Mouse (Mus musculus) lung, postnatal 4 days (tissue): ENCODE results near the gene Tmem29.
"Not testable (repeated sequence)": the region's sequence is repeated elsewhere in the genome, so short reads cannot be mapped to it uniquely, and the experiment has no call there.

Experiments
- DNase-seq, 2 experiments: peaks; one replicate each; pipeline ENCODE4 v3.0.0; 2021

The Tmem29 gene

GRCm38 (mm10) chrX:150458766-150459350 lies at the start of gene Tmem29:
Tmem29 (minus strand) TSS chrX:150459154.
- DNase-seq, result peak; percentile 91 to 92

- no peak for DNase-seq
These were observed 49.7 kb upstream of the Tmem29 start for GRCm38 (mm10) chrX:150508696-150509095.

GRCm38 (mm10) chrX:150487811-150488210 lies 28.9 kb upstream of the Tmem29 start:
- DNase-seq, result not testable (repeated sequence)

GRCm38 (mm10) chrX:150486314-150487030 lies 27.5 kb upstream of the Tmem29 start:
- not testable (repeated sequence) for DNase-seq

GRCm38 (mm10) chrX:150477854-150478780 lies 19.2 kb upstream of the Tmem29 start:
- DNase-seq, result peak; percentile 87 to 88

GRCm38 (mm10) chrX:150471416-150471815 lies 12.5 kb upstream of the Tmem29 start:
- DNase-seq, result no peak

- DNase-seq, result no peak
These were observed 9.3 kb upstream of the Tmem29 start for GRCm38 (mm10) chrX:150468266-150468665.

GRCm38 (mm10) chrX:150466817-150467216 lies 7.9 kb upstream of the Tmem29 start:
- not testable (repeated sequence) for DNase-seq

GRCm38 (mm10) chrX:150460143-150460542 lies 1.2 kb upstream of the Tmem29 start:
- DNase-seq, result no peak

- DNase-seq, result peak; percentile 23 to 32
These were observed 515 bp upstream of the Tmem29 start for GRCm38 (mm10) chrX:150459411-150459927.

- DNase-seq, result no peak
These were observed 818 bp downstream of the Tmem29 start for GRCm38 (mm10) chrX:150458136-150458535.

GRCm38 (mm10) chrX:150440505-150441338 lies 18.2 kb downstream of the Tmem29 start:
- DNase-seq, result peak; percentile 77 to 81

GRCm38 (mm10) chrX:150436373-150436772 lies 22.6 kb downstream of the Tmem29 start:
- DNase-seq, result no peak

- no peak for DNase-seq
These were observed 23.6 kb downstream of the Tmem29 start for GRCm38 (mm10) chrX:150435367-150435766.

GRCm38 (mm10) chrX:150413505-150413904 lies 45.4 kb downstream of the Tmem29 start:
- DNase-seq, result no peak
